Comparison of ENCODE assay signal across 16 mouse cellular contexts in genomic region chr15:85572619-85573254, GRCm38 (mm10). TPM values are rescaled to one million over a fixed set of nuclear protein-coding genes. Genes with fewer than 3 reads are reported as not detected.
A peak's percentile ranks its signal among the peaks of the same experiment; 100 is the strongest.
DNase-seq lines count a peak whose midpoint lies in the region; ATAC-seq lines count a peak whose summit lies in the region.
"Had no signal": no experiment of that assay in that cellular context is flagged by ENCODE, and none has a peak within 500 bp of the region (broad histone marks: within the 10 kb centered on the region; RNA-seq: fewer than 3 reads in every experiment).

No protein-coding gene starts in this region.

- peaks cover 41% of the 10 kb centered on the region for H3K27me3 ChIP-seq in midbrain, embryonic 11.5 days (ENCODE audit: control insufficient read depth, insufficient read depth, low read length)

- 33% methylated on average over 8 of the region's 8 CpGs for WGBS in midbrain, embryonic 11.5 days

- peaks cover 44% of the 10 kb centered on the region for H3K4me1 ChIP-seq in midbrain, embryonic 11.5 days (ENCODE audit: control insufficient read depth, insufficient read depth, low read length)

- ATAC-seq in midbrain, embryonic 11.5 days (ENCODE audit: low FRiP score): peak; percentile 22; the same call in 1 of the 2 replicates

- no peaks in the 10 kb centered on the region for H3K9me3 ChIP-seq in midbrain, embryonic 11.5 days (ENCODE audit: control insufficient read depth, low read length)
- H3K9me3 ChIP-seq: limb, embryonic 13.5 days had no signal

- H3K9ac ChIP-seq in midbrain, embryonic 11.5 days (ENCODE audit: low read length): no peak overlapping the region
- H3K9ac ChIP-seq: limb, embryonic 13.5 days had no signal

- H3K4me3 ChIP-seq in midbrain, embryonic 11.5 days (ENCODE audit: low read depth, low read length): no peak overlapping the region
- H3K4me3 ChIP-seq: limb, embryonic 13.5 days; megakaryocyte, embryonic 14.5 days had no signal

- H3K27ac ChIP-seq in midbrain, embryonic 11.5 days (ENCODE audit: low read depth, low read length): no peak overlapping the region; the same call in 1 of the 2 replicates
- H3K27ac ChIP-seq: limb, embryonic 13.5 days had no signal

- H3K36me3 ChIP-seq in midbrain, embryonic 11.5 days (ENCODE audit: control insufficient read depth, insufficient read depth, low read length): no peaks in the 10 kb centered on the region
- H3K36me3 ChIP-seq: limb, embryonic 13.5 days had no signal

- no peak overlapping the region for H3K4me2 ChIP-seq in midbrain, embryonic 11.5 days
- H3K4me2 ChIP-seq: limb, embryonic 13.5 days had no signal

- peak; percentile 33 for DNase-seq in embryo, embryonic 10.5 days (ENCODE audit: low spot score)
- no peak for DNase-seq in embryo, embryonic 9.5 days (ENCODE audit: extremely low spot score)
- DNase-seq in right cerebral cortex, postnatal 14 days: peak; percentile 35
- no peak for DNase-seq in right cerebral cortex, postnatal 36 days (ENCODE audit: low spot score in 2 of 2)
- DNase-seq in midbrain, embryonic 11.5 days (ENCODE audit: low spot score, missing footprints): no peak
- peak; percentile 37 for DNase-seq in retina, embryonic 14.5 days (ENCODE audit: low spot score)
- no peak for DNase-seq in heart, adult 9 months (ENCODE audit: low spot score in 2 of 2)
- DNase-seq in kidney, postnatal 14 days: no peak
- DNase-seq: cerebellum, adult 9-11 months; gastrocnemius, postnatal 14 days; kidney, adult 2 months; lung, adult 2 months; spleen, adult 18-20 months; thymus, adult 18-20 months had no signal

RNA-seq across cellular contexts. Expression of gene Wnt7b, which starts 9.5 kb away (rescaled TPM):
- polyA plus RNA-seq in midbrain, embryonic 11.5 days (2014; fragmentation: Nextera tagmentation; extraction: Ambion mirVana): 38.5 and 44.3 TPM in 2 replicates

Comparison
In these comparisons a context has a peak if more than half of its experiments do, and no peak if none do; other contexts are left out.
1. DNase-seq: peak in embryo, embryonic 10.5 days (single experiment), right cerebral cortex, postnatal 14 days (single experiment) and retina, embryonic 14.5 days (single experiment); none in embryo, embryonic 9.5 days (single experiment), right cerebral cortex, postnatal 36 days (0 of 2), midbrain, embryonic 11.5 days (single experiment), heart, adult 9 months (0 of 2) and kidney, postnatal 14 days (single experiment).